Mouse (Mus musculus) neural tube, embryonic 13.5 days (tissue): ENCODE results near the gene Rngtt. TPM values are rescaled to one million over a fixed set of nuclear protein-coding genes. Genes with fewer than 3 reads are reported as not detected.

Experiments
- ATAC-seq: fragments of 200-750 bp; cut with Nextera tagmentation; 2 replicates; pipeline ENCODE4 v1.8.0; 2017; ENCODE audit warnings: low read depth, mild to moderate bottlenecking, moderate TSS enrichment, moderate library complexity
- H3K27ac ChIP-seq: fragments of 300-500 bp; sonication (generic); replicated peaks from 2 replicates; pipeline ENCODE4 v1.5.1; 2015; ENCODE audit warnings: moderate library complexity, mild to moderate bottlenecking, inconsistent platforms
- H3K27me3 ChIP-seq: fragments of 300-500 bp; sonication (generic); 2 replicates; pipeline ENCODE4 v1.6.1; 2015; ENCODE audit warnings: mild to moderate bottlenecking, inconsistent platforms
- H3K36me3 ChIP-seq: fragments of 300-500 bp; sonication (generic); 2 replicates; pipeline ENCODE4 v1.6.1; 2015; ENCODE audit warnings: mild to moderate bottlenecking, inconsistent platforms
- H3K4me1 ChIP-seq: fragments of 300-500 bp; sonication (generic); replicated peaks from 2 replicates; pipeline ENCODE4 v1.6.1; 2015; ENCODE audit warnings: inconsistent platforms
- H3K4me2 ChIP-seq: fragments of 300-500 bp; sonication (generic); 2 replicates; pipeline ENCODE4 v1.6.1; 2015; ENCODE audit warnings: inconsistent platforms, mild to moderate bottlenecking, moderate library complexity
- H3K4me3 ChIP-seq: fragments of 300-500 bp; sonication (generic); 2 replicates; pipeline ENCODE4 v1.5.1; 2015; ENCODE audit warnings: mild to moderate bottlenecking, inconsistent platforms
- H3K9ac ChIP-seq: fragments of 300-500 bp; sonication (generic); 2 replicates; pipeline ENCODE4 v1.6.1; 2015; ENCODE audit warnings: moderate library complexity, mild to moderate bottlenecking, inconsistent platforms
- H3K9me3 ChIP-seq: fragments of 300-500 bp; sonication (generic); 2 replicates; pipeline ENCODE4 v1.6.1; 2016; ENCODE audit warnings: inconsistent platforms
- WGBS: fragments of 180-500 bp; shearing (Covaris S2); methylation state at CpG from one replicate; pipeline ENCODE4 v1.1.7; 2015; 5-methylcytosine and 5-hydroxymethylcytosine counted together
- polyA plus RNA-seq: library from polyadenylated mRNA; unstranded; fragments of >200 nt; fragmentation: Nextera tagmentation; extraction: Ambion mirVana; gene quantifications from 2 replicates; pipeline ENCODE4 v1.2.1, GENCODE M21; 2015

Gene Rngtt
- polyA plus RNA-seq, 1 experiment from 2014 or later, result 28.0 TPM

- no peak overlapping the region for H3K4me3 ChIP-seq
- ATAC-seq, result no peak
- 82% methylated on average over 10 of the region's 10 CpGs for WGBS
- H3K9me3 ChIP-seq, result no peaks in the 10 kb centered on the region
- peaks cover 3% of the 10 kb centered on the region; the same call in 1 of the 2 replicates for H3K4me1 ChIP-seq
- no peaks in the 10 kb centered on the region for H3K27me3 ChIP-seq
- no peak overlapping the region for H3K4me2 ChIP-seq
- H3K9ac ChIP-seq, result no peak overlapping the region
- H3K27ac ChIP-seq, result no peak overlapping the region
- no peaks in the 10 kb centered on the region for H3K36me3 ChIP-seq
Measured at GRCm38 (mm10) chr4:33510544-33510943, 200.4 kb downstream of the Rngtt start.

- Histone ChIP-seq H3K4me1 (peaks cover 10% of the 10 kb centered on the region; the same call in 1 of the 2 replicates), H3K27me3 (no peaks in the 10 kb centered on the region), H3K4me2 (no peak overlapping the region), H3K9me3 (no peaks in the 10 kb centered on the region), H3K9ac (no peak overlapping the region), H3K27ac (no peak overlapping the region), H3K36me3 (no peaks in the 10 kb centered on the region), H3K4me3 (no peak overlapping the region)
- ATAC-seq, result no peak
- WGBS, result 61% methylated on average over 3 of the region's 3 CpGs
Measured at GRCm38 (mm10) chr4:33513421-33513820, 203.3 kb downstream of the Rngtt start.

- Histone ChIP-seq H3K9ac (no peak overlapping the region), H3K9me3 (no peaks in the 10 kb centered on the region), H3K4me1 (peaks cover 10% of the 10 kb centered on the region; the same call in 1 of the 2 replicates), H3K36me3 (no peaks in the 10 kb centered on the region), H3K4me2 (no peak overlapping the region), H3K27me3 (no peaks in the 10 kb centered on the region), H3K27ac (no peak overlapping the region), H3K4me3 (no peak overlapping the region)
- WGBS, result 89% methylated on average over 10 of the region's 10 CpGs
- ATAC-seq, result no peak
Measured at GRCm38 (mm10) chr4:33514108-33515000, 204.2 kb downstream of the Rngtt start.

GRCm38 (mm10) chr4:33520196-33520595 lies 210.1 kb downstream of the Rngtt start:
- peaks cover 10% of the 10 kb centered on the region; the same call in 1 of the 2 replicates for H3K4me1 ChIP-seq
- no peaks in the 10 kb centered on the region for H3K9me3 ChIP-seq
- WGBS, result 89% methylated on average over 7 of the region's 7 CpGs
- ATAC-seq, result no peak
- no peak overlapping the region for H3K4me2 ChIP-seq
- H3K36me3 ChIP-seq, result no peaks in the 10 kb centered on the region
- H3K27ac ChIP-seq, result no peak overlapping the region
- H3K27me3 ChIP-seq, result no peaks in the 10 kb centered on the region
- H3K9ac ChIP-seq, result no peak overlapping the region
- no peak overlapping the region for H3K4me3 ChIP-seq

- H3K9ac ChIP-seq, result no peak overlapping the region
- no peak overlapping the region for H3K27ac ChIP-seq
- no peaks in the 10 kb centered on the region for H3K9me3 ChIP-seq
- peaks cover 6% of the 10 kb centered on the region; the same call in 1 of the 2 replicates for H3K4me1 ChIP-seq
- H3K27me3 ChIP-seq, result no peaks in the 10 kb centered on the region
- H3K36me3 ChIP-seq, result no peaks in the 10 kb centered on the region
- WGBS, result 71% methylated on average over 10 of the region's 10 CpGs
- no peak overlapping the region for H3K4me2 ChIP-seq
- no peak overlapping the region for H3K4me3 ChIP-seq
- ATAC-seq, result no peak
Measured at GRCm38 (mm10) chr4:33520938-33521337, 210.8 kb downstream of the Rngtt start.

GRCm38 (mm10) chr4:33523774-33524173 lies 213.7 kb downstream of the Rngtt start:
- WGBS, result 87% methylated on average over 3 of the region's 3 CpGs
- Histone ChIP-seq H3K4me1 (peaks cover 5% of the 10 kb centered on the region; the same call in 1 of the 2 replicates), H3K4me2 (no peak overlapping the region), H3K27ac (no peak overlapping the region), H3K9ac (no peak overlapping the region), H3K4me3 (no peak overlapping the region), H3K36me3 (no peaks in the 10 kb centered on the region), H3K9me3 (no peaks in the 10 kb centered on the region), H3K27me3 (no peaks in the 10 kb centered on the region)
- ATAC-seq, result no peak

GRCm38 (mm10) chr4:33524481-33525141 lies 214.5 kb downstream of the Rngtt start:
- Histone ChIP-seq H3K9ac (no peak overlapping the region), H3K9me3 (no peaks in the 10 kb centered on the region), H3K36me3 (no peaks in the 10 kb centered on the region), H3K27ac (no peak overlapping the region), H3K27me3 (no peaks in the 10 kb centered on the region), H3K4me3 (no peak overlapping the region), H3K4me2 (no peak overlapping the region), H3K4me1 (peaks cover 5% of the 10 kb centered on the region; the same call in 1 of the 2 replicates)
- 87% methylated on average over 10 of the region's 10 CpGs for WGBS
- peak; percentile 80 for ATAC-seq

- Histone ChIP-seq H3K4me3 (no peak overlapping the region), H3K4me2 (no peak overlapping the region), H3K27me3 (no peaks in the 10 kb centered on the region), H3K9me3 (no peaks in the 10 kb centered on the region), H3K4me1 (peaks cover 5% of the 10 kb centered on the region; the same call in 1 of the 2 replicates), H3K27ac (no peak overlapping the region), H3K9ac (no peak overlapping the region), H3K36me3 (no peaks in the 10 kb centered on the region)
- 96% methylated on average over 4 of the region's 4 CpGs for WGBS
- no peak for ATAC-seq
Measured at GRCm38 (mm10) chr4:33525272-33525671, 215.2 kb downstream of the Rngtt start.

- no peak overlapping the region for H3K27ac ChIP-seq
Measured at GRCm38 (mm10) chr4:33526092-33526491, 216.0 kb downstream of the Rngtt start.

GRCm38 (mm10) chr4:33526675-33527074 lies 216.6 kb downstream of the Rngtt start:
- no peaks in the 10 kb centered on the region for H3K9me3 ChIP-seq
- no peaks in the 10 kb centered on the region for H3K27me3 ChIP-seq
- 48% methylated on average over 9 of the region's 9 CpGs for WGBS
- no peak overlapping the region for H3K27ac ChIP-seq
- ATAC-seq, result no peak
- H3K4me3 ChIP-seq, result no peak overlapping the region
- peaks cover 5% of the 10 kb centered on the region; the same call in 1 of the 2 replicates for H3K4me1 ChIP-seq
- H3K36me3 ChIP-seq, result no peaks in the 10 kb centered on the region
- no peak overlapping the region for H3K9ac ChIP-seq
- H3K4me2 ChIP-seq, result no peak overlapping the region

More at GRCm38 (mm10) chr4:33526092-33526491, 216.0 kb downstream of the Rngtt start:
- H3K4me2 ChIP-seq, result no peak overlapping the region
- H3K4me1 ChIP-seq, result peaks cover 5% of the 10 kb centered on the region; the same call in 1 of the 2 replicates
- H3K36me3 ChIP-seq, result no peaks in the 10 kb centered on the region
- 21% methylated on average over 7 of the region's 7 CpGs for WGBS
- ATAC-seq, result no peak
- no peak overlapping the region for H3K4me3 ChIP-seq
- no peaks in the 10 kb centered on the region for H3K27me3 ChIP-seq
- H3K9me3 ChIP-seq, result no peaks in the 10 kb centered on the region
- H3K9ac ChIP-seq, result no peak overlapping the region

GRCm38 (mm10) chr4:33532596-33532995 lies 222.5 kb downstream of the Rngtt start:
- no peak overlapping the region for H3K27ac ChIP-seq
- ATAC-seq, result no peak
- no peaks in the 10 kb centered on the region for H3K27me3 ChIP-seq
- H3K4me2 ChIP-seq, result no peak overlapping the region
- H3K36me3 ChIP-seq, result no peaks in the 10 kb centered on the region
- 76% methylated on average over 8 of the region's 8 CpGs for WGBS
- H3K9ac ChIP-seq, result no peak overlapping the region
- no peaks in the 10 kb centered on the region for H3K4me1 ChIP-seq
- H3K4me3 ChIP-seq, result no peak overlapping the region
- no peaks in the 10 kb centered on the region for H3K9me3 ChIP-seq
